Mouse (Mus musculus) NIH3T3 (cell line): ENCODE results near the gene Sphkap.

Experiments
- DNase-seq: peaks from one replicate; pipeline ENCODE4 v3.0.0-alpha.2; 2012; ENCODE audit warnings: low read depth

The Sphkap gene

GRCm38 (mm10) chr1:83285866-83286265 lies 122.1 kb downstream of the Sphkap start:
- DNase-seq = no peak

GRCm38 (mm10) chr1:83277044-83277443 lies 131.0 kb downstream of the Sphkap start:
- DNase-seq = no peak

GRCm38 (mm10) chr1:83276637-83277036 lies 131.4 kb downstream of the Sphkap start:
- no peak for DNase-seq

- no peak for DNase-seq
Observed at GRCm38 (mm10) chr1:83251746-83252145, 156.3 kb downstream of the Sphkap start.

- no peak for DNase-seq
Observed at GRCm38 (mm10) chr1:83248235-83248746, 159.7 kb downstream of the Sphkap start.

GRCm38 (mm10) chr1:83227946-83228345 lies 180.1 kb downstream of the Sphkap start:
- no peak for DNase-seq

- no peak for DNase-seq
Observed at GRCm38 (mm10) chr1:83224423-83224960, 183.5 kb downstream of the Sphkap start.

- peak; percentile 7 for DNase-seq
Observed at GRCm38 (mm10) chr1:83223072-83223471, 184.9 kb downstream of the Sphkap start.

GRCm38 (mm10) chr1:83218260-83218659 lies 189.7 kb downstream of the Sphkap start:
- no peak for DNase-seq

- no peak for DNase-seq
Observed at GRCm38 (mm10) chr1:83209981-83210380, 198.0 kb downstream of the Sphkap start.
